ENCODE assay signal across 8 mouse cellular contexts in genomic region chr7:19131324-19131848, GRCm38 (mm10). TPM values are rescaled to one million over a fixed set of nuclear protein-coding genes. Genes with fewer than 3 reads are reported as not detected.
DNase-seq lines count a peak whose midpoint lies in the region; ATAC-seq and TF ChIP-seq lines count a peak whose summit lies in the region.

No protein-coding gene starts in this region.

- peak overlapping the region; percentile 72 for H3K4me2 ChIP-seq in embryonic facial prominence, embryonic 14.5 days (ENCODE audit: low read depth, low read length)
- H3K4me2 ChIP-seq in limb, embryonic 13.5 days (replicated peaks), result peak overlapping the region; percentile 71
- peak overlapping the region; percentile 61 for H3K4me2 ChIP-seq in midbrain, embryonic 16.5 days (ENCODE audit: low read length)

- H3K9ac ChIP-seq in embryonic facial prominence, embryonic 14.5 days (ENCODE audit: low read depth, low read length), result peak overlapping the region; percentile 45
- H3K9ac ChIP-seq in heart, adult 2 months (ENCODE audit: low read depth, low read length), result peak overlapping the region; percentile 46
- H3K9ac ChIP-seq in limb, embryonic 13.5 days, result peak overlapping the region; percentile 61
- H3K9ac ChIP-seq in midbrain, embryonic 16.5 days (ENCODE audit: low read depth, low read length), result peak overlapping the region; percentile 70

- peak; percentile 99 for ATAC-seq in embryonic facial prominence, embryonic 14.5 days (ENCODE audit: low read depth)
- peak; percentile 99 for ATAC-seq in limb, embryonic 13.5 days (ENCODE audit: low FRiP score, low read depth)
- ATAC-seq in midbrain, embryonic 16.5 days, result peak; percentile 99

- H3K4me3 ChIP-seq in embryonic facial prominence, embryonic 14.5 days (ENCODE audit: low read depth, low read length), result peak overlapping the region; percentile 47
- H3K4me3 ChIP-seq in heart, adult 2 months, result peak overlapping the region; percentile 54
- peak overlapping the region; percentile 48 for H3K4me3 ChIP-seq in limb, embryonic 13.5 days
- H3K4me3 ChIP-seq in midbrain, embryonic 16.5 days (ENCODE audit: low read depth, low read length), result peak overlapping the region; percentile 58

- peaks cover 4% of the 10 kb centered on the region for H3K4me1 ChIP-seq in embryonic facial prominence, embryonic 14.5 days (ENCODE audit: control insufficient read depth, insufficient read depth, low read length)
- peaks cover 4% of the 10 kb centered on the region for H3K4me1 ChIP-seq in heart, adult 2 months (ENCODE audit: control insufficient read depth, insufficient read depth, low read length)
- peaks cover 13% of the 10 kb centered on the region for H3K4me1 ChIP-seq in limb, embryonic 13.5 days
- H3K4me1 ChIP-seq in midbrain, embryonic 16.5 days (ENCODE audit: control insufficient read depth, insufficient read depth, low read length), result peaks cover 8% of the 10 kb centered on the region

- peak; percentile 91 for TF ChIP-seq CTCF in heart, adult 2 months (IDR thresholded peaks at IDR 0.05)

- no peaks in the 10 kb centered on the region for H3K27me3 ChIP-seq in embryonic facial prominence, embryonic 14.5 days (replicated peaks; ENCODE audit: control insufficient read depth, insufficient read depth, low read length)
- no peaks in the 10 kb centered on the region for H3K27me3 ChIP-seq in heart, adult 2 months (ENCODE audit: control insufficient read depth, insufficient read depth, low read length)
- H3K27me3 ChIP-seq in limb, embryonic 13.5 days, result no peaks in the 10 kb centered on the region
- no peaks in the 10 kb centered on the region for H3K27me3 ChIP-seq in midbrain, embryonic 16.5 days (ENCODE audit: control insufficient read depth, insufficient read depth, low read depth, low read length)

- TF ChIP-seq EP300 in heart, adult 2 months (IDR thresholded peaks at IDR 0.05; ENCODE audit: insufficient read depth, low read depth, low read length), result peak; percentile 87

- WGBS in embryonic facial prominence, embryonic 14.5 days, result 0% methylated on average over 37 of the region's 39 CpGs
- WGBS in heart, adult 2 months, result under 1% methylated on average over 39 of the region's 39 CpGs
- under 1% methylated on average over 39 of the region's 39 CpGs for WGBS in limb, embryonic 13.5 days
- under 1% methylated on average over 39 of the region's 39 CpGs for WGBS in midbrain, embryonic 16.5 days

- H3K27ac ChIP-seq in embryonic facial prominence, embryonic 14.5 days (replicated peaks; ENCODE audit: low read depth, low read length), result peak overlapping the region; percentile 80
- H3K27ac ChIP-seq in heart, adult 2 months, result peak overlapping the region; percentile 85
- peak overlapping the region; percentile 89 for H3K27ac ChIP-seq in limb, embryonic 13.5 days
- peak overlapping the region; percentile 87 for H3K27ac ChIP-seq in midbrain, embryonic 16.5 days (ENCODE audit: low read length)

- peaks cover 3% of the 10 kb centered on the region for H3K79me2 ChIP-seq in heart, adult 2 months (replicated peaks; ENCODE audit: control insufficient read depth, insufficient read depth, low read length)

- peak; percentile 98 for DNase-seq in 3T3-L1 (ENCODE audit: low read depth, low spot score)
- peak; percentile 92 to 98 for DNase-seq in adrenal gland, postnatal 4 days (ENCODE audit: low spot score in 2 of 2)
- DNase-seq in embryonic facial prominence, embryonic 14.5 days (ENCODE audit: low spot score), result peak; percentile 99
- DNase-seq in heart, adult 2 months, result peak; percentile 95 to 98
- DNase-seq in kidney, adult 8-10 months, result peak; percentile 98 to 99
- peak; percentile 74 to 93 for DNase-seq in spleen, postnatal 10 days (ENCODE audit: low spot score in 2 of 2)

- no peaks in the 10 kb centered on the region for H3K9me3 ChIP-seq in embryonic facial prominence, embryonic 14.5 days (ENCODE audit: control insufficient read depth, low read length)
- no peaks in the 10 kb centered on the region for H3K9me3 ChIP-seq in limb, embryonic 13.5 days
- no peaks in the 10 kb centered on the region for H3K9me3 ChIP-seq in midbrain, embryonic 16.5 days (replicated peaks; ENCODE audit: control insufficient read depth, low read length, poor library complexity, severe bottlenecking)

- H3K36me3 ChIP-seq in embryonic facial prominence, embryonic 14.5 days (ENCODE audit: control insufficient read depth, insufficient read depth, low read length), result peaks cover 42% of the 10 kb centered on the region
- H3K36me3 ChIP-seq in heart, adult 2 months (ENCODE audit: control insufficient read depth, insufficient read depth, low read length), result no peaks in the 10 kb centered on the region
- peaks cover 37% of the 10 kb centered on the region for H3K36me3 ChIP-seq in limb, embryonic 13.5 days
- H3K36me3 ChIP-seq in midbrain, embryonic 16.5 days (ENCODE audit: control insufficient read depth, insufficient read depth, low read length), result peaks cover 13% of the 10 kb centered on the region

- intact Hi-C loops in heart, adult 2 months (cut with DNase I), result loop anchor here (5.0 kb wide), 1 partner anchor 59 kb away; no protein-coding TSS in a partner anchor

- TF ChIP-seq POLR2A in heart, adult 2 months (IDR thresholded peaks at IDR 0.05; ENCODE audit: insufficient read depth, low read depth, low read length), result peak; percentile 52; the same call in 1 of the 2 replicates

RNA-seq across cellular contexts. Expression of gene Fbxo46, which starts 11.7 kb away (rescaled TPM):
- 10 to 100 TPM; 13.7 to 14.6 TPM for total RNA-seq in adrenal gland, postnatal 4 days (2021)
- polyA plus RNA-seq in embryonic facial prominence, embryonic 14.5 days (2014; fragmentation: Nextera tagmentation; extraction: Ambion mirVana), result 9.1 and 9.2 TPM in 2 replicates
- total RNA-seq in heart, adult 2 months (2021), result 1 to 10 TPM; 4.5 to 5.2 TPM
- 3.3 and 5.4 TPM in 2 replicates for polyA plus RNA-seq in heart, adult 2 months (2012; rRNA removed)
- polyA plus RNA-seq in limb, embryonic 13.5 days (2015; fragmentation: Nextera tagmentation; extraction: Ambion mirVana), result 16.8 and 19.1 TPM in 2 replicates
- polyA plus RNA-seq in midbrain, embryonic 16.5 days (2015; fragmentation: Nextera tagmentation; extraction: Ambion mirVana), result 18.2 and 21.1 TPM in 2 replicates

RNA-seq across cellular contexts. Expression of gene Gm4969, which starts 13.2 kb away (rescaled TPM):
- total RNA-seq in adrenal gland, postnatal 4 days (2021), result under 1 TPM; 0.59 to 0.98 TPM
- 1.7 and 2.6 TPM in 2 replicates for polyA plus RNA-seq in embryonic facial prominence, embryonic 14.5 days (2014; fragmentation: Nextera tagmentation; extraction: Ambion mirVana)
- total RNA-seq in heart, adult 2 months (2021), result not detected
- 0.09 TPM in 1 of 2 replicates, not detected in the other for polyA plus RNA-seq in heart, adult 2 months (2012; rRNA removed)
- 4.2 and 4.3 TPM in 2 replicates for polyA plus RNA-seq in limb, embryonic 13.5 days (2015; fragmentation: Nextera tagmentation; extraction: Ambion mirVana)
- 8.2 and 9.5 TPM in 2 replicates for polyA plus RNA-seq in midbrain, embryonic 16.5 days (2015; fragmentation: Nextera tagmentation; extraction: Ambion mirVana)

RNA-seq across cellular contexts. Expression of gene Qpctl, which starts 17.7 kb away (rescaled TPM):
- total RNA-seq in adrenal gland, postnatal 4 days (2021), result 10 to 100 TPM; 16.1 TPM
- 11.1 and 13.2 TPM in 2 replicates for polyA plus RNA-seq in embryonic facial prominence, embryonic 14.5 days (2014; fragmentation: Nextera tagmentation; extraction: Ambion mirVana)
- 1 to 10 TPM; 3.8 to 4.6 TPM for total RNA-seq in heart, adult 2 months (2021)
- 5.3 and 6.3 TPM in 2 replicates for polyA plus RNA-seq in heart, adult 2 months (2012; rRNA removed)
- 17.1 and 18.1 TPM in 2 replicates for polyA plus RNA-seq in limb, embryonic 13.5 days (2015; fragmentation: Nextera tagmentation; extraction: Ambion mirVana)
- 24.9 and 28.8 TPM in 2 replicates for polyA plus RNA-seq in midbrain, embryonic 16.5 days (2015; fragmentation: Nextera tagmentation; extraction: Ambion mirVana)

RNA-seq across cellular contexts. Expression of gene Snrpd2, which starts 18.1 kb away (rescaled TPM):
- 100 to 1,000 TPM; 111 to 116 TPM for total RNA-seq in adrenal gland, postnatal 4 days (2021)
- polyA plus RNA-seq in embryonic facial prominence, embryonic 14.5 days (2014; fragmentation: Nextera tagmentation; extraction: Ambion mirVana), result 130 and 131 TPM in 2 replicates
- total RNA-seq in heart, adult 2 months (2021), result 10 to 100 TPM; 58.7 to 68.7 TPM
- 28.6 and 34.7 TPM in 2 replicates for polyA plus RNA-seq in heart, adult 2 months (2012; rRNA removed)
- 146 and 149 TPM in 2 replicates for polyA plus RNA-seq in limb, embryonic 13.5 days (2015; fragmentation: Nextera tagmentation; extraction: Ambion mirVana)
- polyA plus RNA-seq in midbrain, embryonic 16.5 days (2015; fragmentation: Nextera tagmentation; extraction: Ambion mirVana), result 105 TPM in 2 replicates

RNA-seq across cellular contexts. Expression of gene Gipr, which starts 34.5 kb away (rescaled TPM):
- 1 to 10 TPM; 1.9 to 2.5 TPM for total RNA-seq in adrenal gland, postnatal 4 days (2021)
- 0.37 and 0.60 TPM in 2 replicates for polyA plus RNA-seq in embryonic facial prominence, embryonic 14.5 days (2014; fragmentation: Nextera tagmentation; extraction: Ambion mirVana)
- under 1 TPM in 1 of 2 experiments, not detected in 1; 0.16 TPM for total RNA-seq in heart, adult 2 months (2021)
- 2.5 and 3.0 TPM in 2 replicates for polyA plus RNA-seq in heart, adult 2 months (2012; rRNA removed)
- polyA plus RNA-seq in limb, embryonic 13.5 days (2015; fragmentation: Nextera tagmentation; extraction: Ambion mirVana), result 0.29 and 0.41 TPM in 2 replicates
- 4.0 and 4.8 TPM in 2 replicates for polyA plus RNA-seq in midbrain, embryonic 16.5 days (2015; fragmentation: Nextera tagmentation; extraction: Ambion mirVana)

Comparison
In these comparisons a context has a peak if more than half of its experiments do, and no peak if none do; other contexts are left out.
1. Peak in every context shown above with its lines: DNase-seq, ATAC-seq, H3K4me3 ChIP-seq and H3K27ac ChIP-seq.